Mouse (Mus musculus) E14TG2a.4 (cell line): ENCODE measurements around the gene Nxph3.

Experiments used
- H3K27me3 ChIP-seq: 2 replicates; pipeline ENCODE4 v1.6.1; 2014; ENCODE audit warnings: low read length, control low read depth; ENCODE audit not compliant: insufficient read depth
- H3K36me3 ChIP-seq: 2 replicates; pipeline ENCODE4 v1.6.1; 2014; ENCODE audit warnings: low read length, control low read depth; ENCODE audit not compliant: insufficient read depth
- H3K4me1 ChIP-seq: replicated peaks from 2 replicates; pipeline ENCODE4 v1.6.1; 2014; ENCODE audit warnings: low read depth, low read length, control low read depth
- H3K4me3 ChIP-seq: replicated peaks from 2 replicates; pipeline ENCODE4 v1.5.1; 2014; ENCODE audit warnings: mild to moderate bottlenecking, low read length
- H3K9me3 ChIP-seq: 2 replicates; pipeline ENCODE4 v1.6.1; 2014; ENCODE audit warnings: low read length, control low read depth
- CTCF ChIP-seq: conservative IDR thresholded peaks from 2 replicates; pipeline ENCODE4 v1.5.1; 2014; ENCODE audit warnings: low read length
- NANOG ChIP-seq: IDR thresholded peaks from 2 replicates; pipeline ENCODE4 v1.6.1; 2014; ENCODE audit warnings: borderline replicate concordance, low read length, mixed read lengths
- POU5F1 ChIP-seq: IDR thresholded peaks from 2 replicates; pipeline ENCODE4 v1.6.1; 2014; ENCODE audit warnings: low read length, borderline replicate concordance

Nxph3 gene

DNA sequence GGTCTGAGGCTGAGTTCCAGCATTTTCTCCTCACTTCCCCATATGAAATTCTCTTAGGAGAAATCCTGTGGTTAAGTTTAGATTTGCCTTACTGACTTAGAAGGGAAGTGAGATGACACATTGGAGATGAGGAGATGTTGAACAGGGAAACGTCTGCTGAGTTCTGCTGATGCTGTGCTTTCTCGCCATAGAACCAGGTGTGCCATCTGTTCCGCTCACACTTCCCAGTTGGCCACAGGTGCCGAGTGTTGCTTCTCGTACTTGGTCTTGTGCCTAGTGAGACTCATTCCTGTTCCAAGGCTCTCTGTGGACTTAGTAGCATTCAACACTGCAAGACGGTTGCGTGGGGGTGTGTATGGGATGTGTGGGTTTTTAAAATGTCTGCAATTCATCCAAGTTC lies 38.0 kb downstream of the Nxph3 start:
- Histone ChIP-seq H3K4me3 (no peak overlapping the region), H3K9me3 (no peaks in the 10 kb centered on the region), H3K36me3 (peaks cover 62% of the 10 kb centered on the region), H3K4me1 (peaks cover 4% of the 10 kb centered on the region; the same call in 1 of the 2 replicates), H3K27me3 (no peaks in the 10 kb centered on the region)
- TF ChIP-seq CTCF (no peak), POU5F1 (no peak), NANOG (no peak)

DNA sequence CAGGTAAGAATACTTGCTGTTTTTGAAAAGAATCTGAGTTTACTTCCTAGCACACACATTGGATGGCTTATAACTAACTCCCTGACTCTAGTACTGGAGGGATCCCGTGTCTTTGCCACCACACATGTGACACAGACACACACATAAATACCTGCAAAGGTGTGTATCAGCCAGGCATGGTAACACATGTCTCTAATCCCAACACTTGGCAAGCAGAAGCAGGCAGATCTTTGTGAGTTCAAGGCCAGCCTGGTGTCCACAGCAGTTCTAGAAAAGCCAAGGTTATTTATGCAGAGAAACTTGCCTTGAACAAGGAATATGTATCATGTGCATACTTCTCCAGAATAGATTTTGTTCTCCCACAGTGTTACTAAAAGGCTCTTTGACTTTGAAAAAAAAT lies 40.9 kb downstream of the Nxph3 start:
- H3K4me3 ChIP-seq: no peak overlapping the region
- no peaks in the 10 kb centered on the region for H3K9me3 ChIP-seq
- H3K36me3 ChIP-seq: peaks cover 70% of the 10 kb centered on the region
- no peaks in the 10 kb centered on the region for H3K27me3 ChIP-seq
- H3K4me1 ChIP-seq: peaks cover 4% of the 10 kb centered on the region; the same call in 1 of the 2 replicates
- no peak for TF ChIP-seq CTCF
- TF ChIP-seq POU5F1: no peak
- no peak for TF ChIP-seq NANOG

DNA sequence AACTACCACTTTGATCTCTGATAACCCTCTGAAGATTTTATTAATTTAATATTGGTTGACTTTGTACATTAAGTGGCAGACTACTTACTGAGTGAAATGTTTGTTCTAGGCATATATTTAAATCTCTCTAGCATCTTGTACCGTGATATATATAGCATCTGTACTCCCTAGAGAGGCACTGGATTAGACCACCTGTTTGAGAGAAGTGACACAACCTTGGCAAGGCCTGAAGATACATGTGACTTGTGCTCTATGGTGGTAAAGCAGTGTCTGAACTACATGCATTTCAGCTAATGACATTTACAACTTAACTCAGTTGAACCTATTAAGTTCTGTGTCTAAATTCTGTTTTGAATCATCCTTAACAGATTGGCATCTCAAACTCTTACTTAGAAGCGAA lies 41.4 kb downstream of the Nxph3 start:
- no peak overlapping the region for H3K4me3 ChIP-seq
- TF ChIP-seq CTCF (no peak), POU5F1 (no peak), NANOG (no peak)
- no peaks in the 10 kb centered on the region for H3K27me3 ChIP-seq
- peaks cover 4% of the 10 kb centered on the region; the same call in 1 of the 2 replicates for H3K4me1 ChIP-seq
- peaks cover 70% of the 10 kb centered on the region for H3K36me3 ChIP-seq
- H3K9me3 ChIP-seq: no peaks in the 10 kb centered on the region

DNA sequence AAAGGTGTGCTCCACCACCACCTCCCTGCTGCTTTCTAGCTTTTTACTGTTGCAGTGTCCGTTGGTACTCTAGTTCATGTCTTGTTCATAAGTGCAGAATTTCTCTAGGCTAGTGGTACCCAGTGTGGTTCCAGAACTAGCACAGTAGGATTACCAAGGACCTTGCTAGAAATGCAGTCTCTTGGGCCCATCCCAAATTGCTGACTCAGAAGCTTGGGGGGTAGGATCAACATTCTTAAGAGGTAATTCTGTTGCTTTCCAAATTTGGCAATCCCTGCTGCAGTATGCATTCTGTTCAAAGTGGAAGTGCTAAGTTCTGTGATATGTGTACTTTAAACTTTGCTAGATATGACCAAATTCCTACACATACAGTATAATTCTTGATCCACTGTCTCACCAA lies 46.6 kb downstream of the Nxph3 start:
- Histone ChIP-seq H3K4me1 (peaks cover 4% of the 10 kb centered on the region; the same call in 1 of the 2 replicates), H3K4me3 (no peak overlapping the region), H3K27me3 (no peaks in the 10 kb centered on the region), H3K9me3 (no peaks in the 10 kb centered on the region), H3K36me3 (peaks cover 37% of the 10 kb centered on the region)
- TF ChIP-seq POU5F1: no peak
- TF ChIP-seq NANOG: no peak
- no peak for TF ChIP-seq CTCF

DNA sequence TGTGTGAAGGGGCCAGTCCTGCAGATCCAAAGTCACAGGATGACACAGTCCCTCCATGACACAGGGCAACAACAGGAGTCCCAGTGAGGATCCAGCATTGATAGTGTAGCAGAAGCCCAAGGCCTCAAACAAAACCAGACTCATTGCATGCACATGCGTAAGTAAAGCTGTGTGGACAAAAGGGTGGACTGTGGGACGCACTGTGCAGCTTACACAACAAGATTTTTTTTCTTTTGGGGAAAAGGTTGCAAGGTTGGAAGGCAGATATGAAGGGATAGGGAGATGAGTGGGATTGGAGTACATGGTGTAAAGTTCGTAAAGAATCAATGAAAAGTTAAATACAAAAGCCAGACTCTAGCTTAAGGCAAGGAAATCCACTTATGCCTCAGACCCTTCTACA lies 52.2 kb downstream of the Nxph3 start:
- Histone ChIP-seq H3K9me3 (no peaks in the 10 kb centered on the region), H3K27me3 (no peaks in the 10 kb centered on the region)
- TF ChIP-seq POU5F1 (no peak), NANOG (no peak), CTCF (no peak)

DNA sequence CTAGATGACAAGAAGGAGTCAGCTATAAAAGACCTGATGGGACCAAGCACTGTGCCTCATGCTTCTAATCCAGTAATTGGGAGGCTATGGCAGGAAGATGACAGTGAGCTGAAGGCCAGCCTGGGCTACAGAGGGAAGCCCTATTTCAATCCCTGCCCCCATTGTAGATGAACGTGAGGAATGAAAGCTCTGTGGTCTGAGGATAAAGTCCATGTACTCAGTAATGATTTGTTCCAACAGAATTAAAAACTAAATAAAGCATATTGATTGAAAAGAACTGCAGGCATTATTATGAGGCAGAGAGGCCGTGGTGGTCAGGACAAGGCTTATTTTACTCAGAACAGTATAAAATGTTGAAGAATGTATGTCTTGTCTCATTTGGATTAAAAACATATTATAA lies 53.5 kb downstream of the Nxph3 start:
- no peak overlapping the region for H3K4me3 ChIP-seq
- H3K36me3 ChIP-seq: peaks cover 3% of the 10 kb centered on the region; the same call in 1 of the 2 replicates
- H3K4me1 ChIP-seq: peaks cover 6% of the 10 kb centered on the region; the same call in 1 of the 2 replicates
- no peak for TF ChIP-seq CTCF
- no peak for TF ChIP-seq NANOG
- no peak for TF ChIP-seq POU5F1
- H3K9me3 ChIP-seq: no peaks in the 10 kb centered on the region
- no peaks in the 10 kb centered on the region for H3K27me3 ChIP-seq

More for the DNA sequence above, 52.2 kb downstream of the Nxph3 start:
- Histone ChIP-seq H3K36me3 (peaks cover 7% of the 10 kb centered on the region; the same call in 1 of the 2 replicates), H3K4me1 (peaks cover 5% of the 10 kb centered on the region; the same call in 1 of the 2 replicates), H3K4me3 (no peak overlapping the region)
